Mouse (Mus musculus) liver, embryonic 16.5 days (tissue): Measurements from ENCODE around the gene Tead2. TPM values are rescaled to one million over a fixed set of nuclear protein-coding genes. Genes with fewer than 3 reads are reported as not detected.
"Not testable (repeated sequence)": the region's sequence is repeated elsewhere in the genome, so short reads cannot be mapped to it uniquely, and the experiment has no call there.

ENCODE experiments used
- ATAC-seq: fragments of 200-750 bp; cut with Nextera tagmentation; 2 replicates; pipeline ENCODE4 v1.8.0; 2017; ENCODE audit warnings: low read depth, mild to moderate bottlenecking, moderate number of reproducible peaks, moderate library complexity
- H3K27ac ChIP-seq: fragments of 300-500 bp; sonication (generic); 2 replicates; pipeline ENCODE4 v1.5.1; 2014; ENCODE audit warnings: mild to moderate bottlenecking, low read length
- H3K27me3 ChIP-seq: fragments of 300-500 bp; sonication (generic); 2 replicates; pipeline ENCODE4 v1.6.1; 2014; ENCODE audit warnings: low read depth, low read length, mixed read lengths; ENCODE audit not compliant: control insufficient read depth, insufficient read depth
- H3K36me3 ChIP-seq: fragments of 300-500 bp; sonication (generic); 2 replicates; pipeline ENCODE4 v1.6.1; 2014; ENCODE audit warnings: mild to moderate bottlenecking; ENCODE audit not compliant: control insufficient read depth, insufficient read depth
- H3K4me1 ChIP-seq: fragments of 300-500 bp; sonication (generic); 2 replicates; pipeline ENCODE4 v1.6.1; 2014; ENCODE audit warnings: low read depth, low read length, mixed read lengths; ENCODE audit not compliant: control insufficient read depth
- H3K4me2 ChIP-seq: fragments of 300-500 bp; sonication (generic); 2 replicates; pipeline ENCODE4 v1.6.1; 2014; ENCODE audit warnings: low read depth, low read length, mixed read lengths
- H3K4me3 ChIP-seq: fragments of 300-500 bp; sonication (generic); 2 replicates; pipeline ENCODE4 v1.5.1; 2014; ENCODE audit warnings: low read depth, mild to moderate bottlenecking, low read length
- H3K9ac ChIP-seq: fragments of 300-500 bp; sonication (generic); 2 replicates; pipeline ENCODE4 v1.6.1; 2014; ENCODE audit warnings: low read depth, low read length
- H3K9me3 ChIP-seq: fragments of 300-500 bp; sonication (generic); replicated peaks from 2 replicates; pipeline ENCODE4 v1.6.1; 2016; ENCODE audit warnings: low read length; ENCODE audit not compliant: control insufficient read depth
- WGBS: fragments of 180-500 bp; shearing (Covaris S2); extraction: QIAGEN DNeasy Blood & Tissue Kit; methylation state at CpG from one replicate; pipeline ENCODE4 v1.1.7; 2014; ENCODE audit not compliant: insufficient replicate concordance; 5-methylcytosine and 5-hydroxymethylcytosine counted together
- polyA plus RNA-seq: library from polyadenylated mRNA; unstranded; fragments of >200 nt; fragmentation: Nextera tagmentation; extraction: Ambion mirVana; gene quantifications from 2 replicates; pipeline ENCODE4 v1.2.1, GENCODE M21; 2015

The Tead2 gene
- 5.0 and 6.5 TPM in 2 replicates for polyA plus RNA-seq

DNA sequence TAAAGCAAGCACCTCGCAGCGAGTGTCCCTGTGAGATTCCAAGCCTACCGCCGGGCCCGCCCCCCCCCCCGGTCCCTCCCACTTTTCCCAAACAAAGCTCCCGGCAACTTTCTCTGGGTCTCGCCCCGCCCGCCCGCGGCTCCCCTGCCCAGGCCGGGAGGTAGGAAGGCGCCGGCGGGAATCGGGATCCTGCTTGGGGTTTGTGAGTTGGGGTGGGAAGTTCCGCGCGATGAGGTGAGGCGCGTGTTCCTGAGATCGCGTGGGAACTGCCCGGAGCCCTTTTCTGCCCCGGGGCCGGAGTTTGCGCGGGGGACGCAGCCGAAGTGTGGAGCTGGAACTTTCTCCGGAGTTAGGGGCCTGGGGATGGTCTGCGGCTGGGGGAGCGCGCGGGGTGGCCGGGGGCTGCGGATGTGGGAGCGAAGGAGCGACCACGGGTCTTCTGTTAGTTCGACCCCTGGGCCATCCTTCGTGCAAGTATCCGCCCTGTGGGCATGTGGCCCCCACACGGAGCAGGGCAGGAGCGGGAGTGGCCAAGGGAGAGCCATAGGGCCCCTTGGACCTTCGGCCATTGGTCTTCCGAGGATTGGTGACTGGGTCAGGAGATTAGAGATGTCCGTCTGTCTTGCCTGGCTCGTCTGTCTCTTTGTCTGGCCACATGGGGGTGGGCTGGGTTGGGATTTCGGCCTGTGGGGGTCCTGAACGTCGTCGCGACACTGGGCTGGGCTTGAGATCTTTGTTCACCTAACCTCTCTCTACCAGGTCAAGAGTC lies at the start of gene Tead2:
Gene Tead2 (plus strand): TSS at position 81 of the 769 bp plus-strand sequence.
- peak; percentile 23; the same call in 1 of the 2 replicates for ATAC-seq
- 3% methylated on average over 55 of the region's 55 CpGs for WGBS
- no peaks in the 10 kb centered on the region for H3K9me3 ChIP-seq

DNA sequence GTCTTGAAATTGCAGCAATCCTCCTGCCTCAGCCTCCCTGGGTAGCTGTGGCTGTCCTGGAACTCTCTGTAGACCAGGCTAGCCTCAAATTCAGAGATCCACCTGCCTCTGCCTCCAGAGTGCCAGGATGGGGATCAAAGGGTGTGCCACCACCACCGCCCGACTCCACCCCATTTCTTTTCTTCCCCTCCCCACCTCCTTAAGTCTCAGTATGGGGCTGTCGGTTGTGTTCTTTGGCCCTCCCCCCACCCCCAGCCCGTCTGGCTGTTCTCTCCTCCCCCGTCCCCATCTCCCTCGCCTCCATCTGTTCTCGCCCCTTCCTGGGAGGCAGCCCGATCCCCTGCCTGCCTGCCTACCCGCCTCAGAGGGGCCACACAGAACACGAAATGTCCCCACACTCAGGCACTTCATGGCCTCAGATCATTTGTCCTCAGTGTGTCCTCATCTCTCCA lies 48.6 kb upstream of the Tead2 start:
- Histone ChIP-seq H3K36me3 (no peaks in the 10 kb centered on the region), H3K4me2 (no peak overlapping the region), H3K4me3 (no peak overlapping the region), H3K27ac (no peak overlapping the region), H3K9me3 (peaks cover 6% of the 10 kb centered on the region), H3K4me1 (peaks cover 10% of the 10 kb centered on the region), H3K27me3 (peaks cover 77% of the 10 kb centered on the region), H3K9ac (no peak overlapping the region)
- ATAC-seq = no peak
- WGBS = 21% methylated on average over 10 of the region's 10 CpGs

More for the DNA sequence above, at the start of gene Tead2:
- Histone ChIP-seq H3K4me1 (peaks cover 19% of the 10 kb centered on the region), H3K27me3 (peaks cover 19% of the 10 kb centered on the region), H3K4me3 (peak within 1 kb of the TSS; percentile 55), H3K36me3 (no peaks in the 10 kb centered on the region), H3K9ac (peak within 1 kb of the TSS; percentile 51), H3K27ac (peak within 1 kb of the TSS; percentile 37; the same call in 1 of the 2 replicates), H3K4me2 (peak within 1 kb of the TSS; percentile 65)

DNA sequence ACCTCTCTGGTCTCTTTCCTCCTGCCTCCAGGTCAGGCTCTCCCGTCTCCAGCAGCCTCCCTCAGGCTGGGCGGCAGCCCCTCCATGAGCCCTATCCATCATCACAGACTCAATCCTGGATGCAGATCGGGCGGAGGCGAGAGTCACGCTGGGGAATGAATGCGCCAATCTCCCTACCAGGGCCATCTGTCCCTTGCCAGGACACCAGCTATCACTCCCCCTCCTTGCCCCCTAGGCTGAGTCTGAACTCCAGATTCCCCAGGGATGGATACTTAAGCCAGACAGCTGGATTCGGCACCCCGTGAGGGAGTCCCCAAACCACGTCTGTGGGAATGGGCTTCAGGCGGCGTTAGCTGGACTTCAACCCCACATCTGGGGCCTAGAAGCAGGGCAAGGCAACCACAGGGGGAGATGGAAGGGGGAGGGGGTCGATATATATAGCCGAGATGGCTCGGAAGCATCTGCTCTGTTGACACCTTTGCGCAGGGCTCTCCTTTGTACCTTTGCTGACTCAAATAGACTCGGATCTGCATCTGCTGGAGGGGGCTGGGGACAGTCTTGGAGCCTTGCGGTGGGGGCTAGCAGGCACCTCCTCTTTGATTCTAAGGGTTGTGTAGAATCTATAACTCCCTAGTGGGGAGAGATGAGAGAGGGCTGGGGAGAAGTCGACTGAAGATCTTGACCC lies 47.6 kb upstream of the Tead2 start:
- no peaks in the 10 kb centered on the region for H3K36me3 ChIP-seq
- no peak overlapping the region for H3K4me3 ChIP-seq
- H3K27me3 ChIP-seq = peaks cover 69% of the 10 kb centered on the region
- no peak overlapping the region for H3K9ac ChIP-seq
- H3K9me3 ChIP-seq = peaks cover 6% of the 10 kb centered on the region
- no peak for ATAC-seq
- no peak overlapping the region for H3K4me2 ChIP-seq
- H3K27ac ChIP-seq = no peak overlapping the region
- peaks cover 5% of the 10 kb centered on the region for H3K4me1 ChIP-seq
- 5% methylated on average over 19 of the region's 19 CpGs for WGBS

DNA sequence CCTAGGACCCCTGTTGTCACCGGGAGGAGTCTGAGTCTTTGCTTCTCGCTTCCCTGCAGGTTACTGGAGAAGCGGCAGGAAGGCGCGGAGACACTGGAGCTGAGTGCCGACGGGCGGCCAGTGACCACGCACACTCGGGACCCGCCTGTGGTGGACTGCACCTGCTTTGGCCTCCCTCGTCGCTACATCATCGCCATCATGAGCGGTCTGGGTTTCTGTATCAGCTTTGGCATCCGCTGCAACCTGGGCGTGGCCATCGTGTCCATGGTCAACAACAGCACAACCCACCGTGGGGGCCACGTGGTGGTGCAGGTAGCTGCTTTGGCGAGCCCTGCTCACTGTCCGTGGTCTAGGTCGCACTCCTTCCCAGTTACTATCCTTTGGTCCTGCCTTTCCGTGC lies 46.9 kb upstream of the Tead2 start:
- no peak for ATAC-seq
- Histone ChIP-seq H3K9me3 (peaks cover 6% of the 10 kb centered on the region), H3K9ac (no peak overlapping the region), H3K36me3 (no peaks in the 10 kb centered on the region), H3K4me3 (no peak overlapping the region), H3K27me3 (peaks cover 62% of the 10 kb centered on the region), H3K27ac (no peak overlapping the region), H3K4me2 (no peak overlapping the region), H3K4me1 (peaks cover 3% of the 10 kb centered on the region)
- WGBS = 8% methylated on average over 24 of the region's 24 CpGs

DNA sequence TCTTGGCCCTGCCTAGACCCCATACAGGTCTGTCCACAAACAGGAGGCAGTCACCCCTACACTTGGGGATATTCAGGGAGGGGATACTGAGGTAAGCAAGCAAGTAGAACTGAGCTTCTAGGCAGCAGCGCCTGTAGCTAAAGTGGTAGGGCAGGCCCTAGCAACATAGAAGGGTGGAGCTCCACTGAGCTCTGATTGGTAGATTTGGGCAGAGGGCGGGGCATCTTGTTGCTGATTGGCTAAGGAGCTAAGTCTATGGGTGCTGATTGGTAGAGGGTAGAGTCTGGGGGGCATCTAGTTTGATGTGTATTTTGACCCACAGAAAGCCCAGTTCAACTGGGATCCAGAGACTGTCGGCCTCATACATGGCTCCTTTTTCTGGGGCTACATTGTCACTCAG lies 46.1 kb upstream of the Tead2 start:
- no peak overlapping the region for H3K4me3 ChIP-seq
- H3K4me2 ChIP-seq = no peak overlapping the region
- no peaks in the 10 kb centered on the region for H3K36me3 ChIP-seq
- peaks cover 61% of the 10 kb centered on the region for H3K27me3 ChIP-seq
- no peaks in the 10 kb centered on the region for H3K4me1 ChIP-seq
- WGBS = 68% methylated on average over 3 of the region's 3 CpGs
- H3K27ac ChIP-seq = no peak overlapping the region
- H3K9ac ChIP-seq = no peak overlapping the region
- no peak for ATAC-seq
- peaks cover 6% of the 10 kb centered on the region for H3K9me3 ChIP-seq

DNA sequence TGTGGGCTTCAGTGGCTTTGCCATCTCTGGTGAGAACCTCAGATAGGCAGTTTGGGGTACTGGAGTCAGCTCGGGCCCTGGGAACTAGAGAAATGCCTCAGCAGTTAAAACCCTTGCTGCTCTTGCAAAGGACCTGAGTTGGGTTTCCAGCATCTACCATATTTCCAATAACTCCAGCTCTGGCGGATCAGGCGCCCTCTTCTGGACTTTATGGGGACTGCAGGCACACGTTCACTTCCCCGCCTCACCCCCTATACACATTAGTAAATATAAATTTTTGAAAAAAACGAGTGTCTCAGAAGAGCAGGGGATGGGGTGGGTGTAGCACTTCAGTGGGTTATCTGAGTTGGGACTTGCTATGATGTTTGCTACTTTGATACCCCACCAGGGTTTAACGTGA lies 42.6 kb upstream of the Tead2 start:
- no peaks in the 10 kb centered on the region for H3K4me1 ChIP-seq
- H3K4me3 ChIP-seq = no peak overlapping the region
- H3K4me2 ChIP-seq = no peak overlapping the region
- no peak overlapping the region for H3K9ac ChIP-seq
- H3K27ac ChIP-seq = no peak overlapping the region
- peaks cover 6% of the 10 kb centered on the region for H3K9me3 ChIP-seq
- H3K27me3 ChIP-seq = peaks cover 61% of the 10 kb centered on the region
- ATAC-seq = no peak
- no peaks in the 10 kb centered on the region for H3K36me3 ChIP-seq
- 46% methylated on average over 7 of the region's 7 CpGs for WGBS

DNA sequence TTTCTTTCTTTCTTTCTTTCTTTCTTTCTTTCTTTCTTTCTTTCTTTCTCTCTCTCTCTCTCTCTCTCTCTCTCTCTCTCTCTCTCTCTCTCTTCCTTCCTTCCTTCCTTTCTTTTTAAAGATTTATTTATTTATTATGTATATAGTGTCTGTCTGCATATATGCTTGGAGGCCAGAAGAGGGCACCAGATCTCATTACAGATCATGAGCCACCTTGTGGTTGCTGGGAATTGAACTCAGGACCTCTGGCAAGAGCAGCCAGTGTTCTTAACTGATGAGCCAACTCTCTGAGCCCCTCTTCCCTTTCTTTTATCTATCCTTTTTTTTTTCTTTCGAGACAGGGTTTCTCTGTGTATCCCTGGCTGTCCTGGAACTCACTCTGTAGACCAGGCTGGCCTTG lies 41.8 kb upstream of the Tead2 start:
- not testable (repeated sequence) for ATAC-seq, H3K27ac ChIP-seq
- WGBS = 67% methylated on average over 1 of the region's 1 CpGs

DNA sequence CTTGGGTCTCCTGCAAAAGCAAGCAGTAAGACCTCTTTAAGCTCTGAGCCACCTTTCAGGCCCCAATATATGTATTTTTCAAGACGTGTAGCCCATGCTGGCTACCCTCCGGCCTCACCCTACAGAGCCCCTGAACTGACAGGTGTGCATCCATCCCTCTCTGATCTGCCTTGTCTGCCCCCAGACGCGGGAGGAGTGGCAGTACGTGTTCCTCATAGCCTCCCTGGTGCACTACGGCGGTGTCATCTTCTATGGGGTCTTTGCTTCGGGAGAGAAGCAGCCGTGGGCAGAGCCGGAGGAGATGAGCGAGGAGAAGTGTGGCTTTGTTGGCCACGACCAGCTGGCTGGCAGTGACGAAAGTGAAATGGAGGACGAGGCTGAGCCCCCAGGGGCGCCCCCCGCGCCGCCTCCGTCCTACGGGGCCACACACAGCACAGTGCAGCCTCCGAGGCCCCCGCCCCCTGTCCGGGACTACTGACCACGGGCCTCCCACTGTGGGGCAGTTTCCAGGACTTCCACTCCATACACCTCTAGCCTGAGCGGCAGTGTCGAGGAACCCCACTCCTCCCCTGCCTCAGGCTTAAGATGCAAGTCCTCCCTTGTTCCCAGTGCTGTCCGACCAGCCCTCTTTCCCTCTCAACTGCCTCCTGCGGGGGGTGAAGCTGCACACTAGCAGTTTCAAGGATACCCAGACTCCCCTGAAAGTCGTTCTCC lies 40.8 kb upstream of the Tead2 start:
- no peak for ATAC-seq

More for the DNA sequence above, 41.8 kb upstream of the Tead2 start:
- not testable (repeated sequence) for H3K4me2 ChIP-seq, H3K4me3 ChIP-seq, H3K4me1 ChIP-seq, H3K9ac ChIP-seq, H3K9me3 ChIP-seq, H3K36me3 ChIP-seq
- peaks cover 61% of the 10 kb centered on the region for H3K27me3 ChIP-seq

More for the DNA sequence above, 40.8 kb upstream of the Tead2 start:
- Histone ChIP-seq H3K27ac (no peak overlapping the region), H3K4me3 (no peak overlapping the region), H3K27me3 (peaks cover 63% of the 10 kb centered on the region), H3K9me3 (peaks cover under 1% of the 10 kb centered on the region), H3K36me3 (no peaks in the 10 kb centered on the region), H3K9ac (no peak overlapping the region), H3K4me1 (no peaks in the 10 kb centered on the region), H3K4me2 (no peak overlapping the region)
- 4% methylated on average over 29 of the region's 29 CpGs for WGBS
